1 mouse cellular context compared by ENCODE assay signal in genomic region chr11:95840694-95841497, GRCm38 (mm10).
TF ChIP-seq lines count a peak whose summit lies in the region.

No protein-coding gene starts in this region.

TF ChIP-seq in CH12.LX, 34 proteins besides CTCF, POLR2A, EP300 and RAD21 (continued from another document):
- 0 out of 2 replicates have a peak, but pooled peaks have one; percentile 54 for TF ChIP-seq MXI1 (IDR thresholded peaks at IDR 0.05; ENCODE audit: low read depth, low read length)
- no peak for TF ChIP-seq USF2 (conservative IDR thresholded peaks at IDR 0.05; ENCODE audit: low read depth, low read length)
- TF ChIP-seq BHLHE40 (IDR thresholded peaks at IDR 0.05; ENCODE audit: low read depth, low read length), result no peak
- no peak for TF ChIP-seq ELF1 (IDR thresholded peaks at IDR 0.05; ENCODE audit: low read depth, low read length)
- peak; percentile 55; the same call in 1 of the 2 replicates for TF ChIP-seq SIN3A (IDR thresholded peaks at IDR 0.05; ENCODE audit: low read length)
- 0 out of 2 replicates have a peak, but pooled peaks have one; percentile 5 for TF ChIP-seq NRF1 (IDR thresholded peaks at IDR 0.05; ENCODE audit: low read depth, low read length)
